Comparison of ENCODE assay signal across 8 mouse cellular contexts in the genomic region with DNA sequence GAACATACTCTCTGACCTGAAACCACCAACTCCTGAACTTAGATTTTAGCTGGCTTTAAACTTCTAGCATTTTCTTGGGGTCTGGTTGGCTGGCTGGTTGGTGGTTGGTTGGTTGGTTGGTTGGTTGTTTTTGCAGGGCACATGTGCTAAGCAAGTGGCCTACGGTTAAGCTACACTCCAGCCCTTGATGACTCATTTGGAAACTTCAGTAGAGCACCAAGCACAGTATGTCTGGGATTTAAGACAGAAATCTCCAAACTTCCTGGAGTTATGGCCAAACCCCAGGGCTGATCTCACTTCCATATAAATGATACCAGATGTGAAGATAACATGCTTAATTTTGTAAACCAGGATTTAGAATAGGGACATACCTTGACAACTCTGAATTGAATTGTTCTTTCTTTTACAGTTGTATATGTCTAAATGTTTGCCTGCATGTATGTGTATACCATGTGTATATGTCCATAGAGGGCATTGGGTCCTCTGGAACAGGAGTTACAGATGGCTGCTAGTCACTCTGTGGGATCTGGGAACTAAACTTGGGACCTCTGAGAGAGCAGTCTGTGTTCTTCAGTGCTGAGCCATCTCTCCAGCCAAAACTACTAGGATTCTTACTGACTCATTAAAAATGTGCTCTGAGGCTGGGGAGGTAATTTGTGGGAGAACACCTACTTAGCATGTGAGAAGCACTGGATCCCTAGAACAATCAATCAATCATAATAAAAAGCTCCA. TPM values are rescaled to one million over a fixed set of nuclear protein-coding genes. Genes with fewer than 3 reads are reported as not detected.
DNase-seq lines count a peak whose midpoint lies in the region; ATAC-seq and TF ChIP-seq lines count a peak whose summit lies in the region.
"Not testable (repeated sequence)": the region's sequence is repeated elsewhere in the genome, so short reads cannot be mapped to it uniquely, and the experiment has no call there.

No protein-coding gene starts in this region.

- H3K4me2 ChIP-seq in hindbrain, embryonic 11.5 days (replicated peaks; ENCODE audit: low read depth, low read length); liver, embryonic 16.5 days (ENCODE audit: low read depth, low read length); neural tube, embryonic 12.5 days (replicated peaks): not testable (repeated sequence)

- DNase-seq in CD8-positive naive resting alpha-beta T cell, adult 2 months (ENCODE audit: low read depth in 2 of 2, low spot score in 2 of 2): peak; percentile 65 to 77
- DNase-seq in cerebellum, postnatal 10 days: peak; percentile 37 to 47
- DNase-seq in frontal cortex, postnatal 25 days (ENCODE audit: low spot score in 2 of 2): peak; percentile 50 to 77
- DNase-seq in hindbrain, embryonic 11.5 days (ENCODE audit: low spot score): peak; percentile 18
- peak; percentile 48 to 49 for DNase-seq in layer of hippocampus, adult 2 months (ENCODE audit: low spot score in 2 of 2)
- peak; percentile 33 to 65 for DNase-seq in thymus, adult 18-20 months

- H3K4me3 ChIP-seq in hindbrain, embryonic 11.5 days (ENCODE audit: low read depth, low read length); layer of hippocampus, adult 2 months; liver, embryonic 16.5 days (ENCODE audit: low read depth, low read length); neural tube, embryonic 12.5 days: not testable (repeated sequence)

- H3K27ac ChIP-seq in hindbrain, embryonic 11.5 days (ENCODE audit: low read depth, low read length); layer of hippocampus, adult 2 months; liver, embryonic 16.5 days (ENCODE audit: low read length); neural tube, embryonic 12.5 days: not testable (repeated sequence)

- peak; percentile 41 for ATAC-seq in hindbrain, embryonic 11.5 days (ENCODE audit: low FRiP score)
- peak; percentile 17 for ATAC-seq in liver, embryonic 16.5 days (ENCODE audit: low read depth)
- peak; percentile 26 for ATAC-seq in neural tube, embryonic 12.5 days (ENCODE audit: low FRiP score, low read depth)

- H3K36me3 ChIP-seq in hindbrain, embryonic 11.5 days (ENCODE audit: control insufficient read depth, insufficient read depth, low read length); liver, embryonic 16.5 days (ENCODE audit: control insufficient read depth, insufficient read depth); neural tube, embryonic 12.5 days: not testable (repeated sequence)

- WGBS in hindbrain, embryonic 11.5 days: 84% methylated on average over 1 of the region's 1 CpGs
- 53% methylated on average over 1 of the region's 1 CpGs for WGBS in liver, embryonic 16.5 days (ENCODE audit: insufficient replicate concordance)
- 85% methylated on average over 1 of the region's 1 CpGs for WGBS in neural tube, embryonic 12.5 days

- not testable (repeated sequence) for H3K4me1 ChIP-seq in hindbrain, embryonic 11.5 days (replicated peaks; ENCODE audit: control insufficient read depth, insufficient read depth, low read length); liver, embryonic 16.5 days (ENCODE audit: control insufficient read depth, low read depth, low read length); neural tube, embryonic 12.5 days

- H3K9ac ChIP-seq in hindbrain, embryonic 11.5 days (ENCODE audit: low read depth, low read length); liver, embryonic 16.5 days (ENCODE audit: low read depth, low read length); neural tube, embryonic 12.5 days: not testable (repeated sequence)

- not testable (repeated sequence) for H3K27me3 ChIP-seq in hindbrain, embryonic 11.5 days (ENCODE audit: control insufficient read depth, insufficient read depth, low read length); liver, embryonic 16.5 days (ENCODE audit: control insufficient read depth, insufficient read depth, low read depth, low read length); neural tube, embryonic 12.5 days (replicated peaks)

- not testable (repeated sequence) for TF ChIP-seq CTCF in layer of hippocampus, adult 2 months (conservative IDR thresholded peaks at IDR 0.05)

- H3K9me3 ChIP-seq in hindbrain, embryonic 11.5 days (ENCODE audit: control insufficient read depth, low read length): peaks cover 14% of the 10 kb centered on the region; the same call in 1 of the 2 replicates
- not testable (repeated sequence) for H3K9me3 ChIP-seq in liver, embryonic 16.5 days (replicated peaks; ENCODE audit: control insufficient read depth, low read length)
- H3K9me3 ChIP-seq in neural tube, embryonic 12.5 days: peaks cover 16% of the 10 kb centered on the region

RNA-seq across cellular contexts. Expression of gene Sfi1, which starts 39.4 kb away (rescaled TPM):
- 7.9 and 8.6 TPM in 2 replicates for polyA plus RNA-seq in hindbrain, embryonic 11.5 days (2014; fragmentation: Nextera tagmentation; extraction: Ambion mirVana)
- 10 to 100 TPM; 74.8 to 78.6 TPM for total RNA-seq in layer of hippocampus, adult 2 months (2021)
- 3.4 and 4.1 TPM in 2 replicates for polyA plus RNA-seq in liver, embryonic 16.5 days (2015; fragmentation: Nextera tagmentation; extraction: Ambion mirVana)
- polyA plus RNA-seq in neural tube, embryonic 12.5 days (2016; fragmentation: Nextera tagmentation; extraction: Ambion mirVana): 14.3 and 15.6 TPM in 2 replicates

RNA-seq across cellular contexts. Expression of gene Eif4enif1, which starts 48.4 kb away (rescaled TPM):
- polyA plus RNA-seq in hindbrain, embryonic 11.5 days (2014; fragmentation: Nextera tagmentation; extraction: Ambion mirVana): 55.8 and 69.4 TPM in 2 replicates
- 10 to 100 TPM; 67.7 to 80.6 TPM for total RNA-seq in layer of hippocampus, adult 2 months (2021)
- polyA plus RNA-seq in liver, embryonic 16.5 days (2015; fragmentation: Nextera tagmentation; extraction: Ambion mirVana): 18.5 and 18.7 TPM in 2 replicates
- polyA plus RNA-seq in neural tube, embryonic 12.5 days (2016; fragmentation: Nextera tagmentation; extraction: Ambion mirVana): 62.0 and 62.5 TPM in 2 replicates

Comparison
In these comparisons a context has a peak if more than half of its experiments do, and no peak if none do; other contexts are left out.
1. DNase-seq: peak in every context shown above with its lines; median percentile 71 in CD8-positive naive resting alpha-beta T cell, adult 2 months; 64 in frontal cortex, postnatal 25 days; 49 in thymus, adult 18-20 months; 48 in layer of hippocampus, adult 2 months; 42 in cerebellum, postnatal 10 days; 18 in hindbrain, embryonic 11.5 days.